Mouse (Mus musculus) kidney, postnatal 14 days (tissue): Measurements from ENCODE around the gene Tsfm.

ENCODE experiments used
- DNase-seq: peaks from one replicate; pipeline ENCODE4 v3.0.0; 2022; ENCODE audit warnings: mixed read lengths

Tsfm gene

GRCm38 (mm10) chr10:126986541-126986961, 44.1 kb downstream of the Tsfm start:
- peak; percentile 94 for DNase-seq

- no peak for DNase-seq
Measured at GRCm38 (mm10) chr10:126985579-126985978, 45.1 kb downstream of the Tsfm start.

- no peak for DNase-seq
Measured at GRCm38 (mm10) chr10:126985127-126985526, 45.5 kb downstream of the Tsfm start.

GRCm38 (mm10) chr10:126984189-126985004, 46.2 kb downstream of the Tsfm start:
- peak; percentile 67 for DNase-seq

- DNase-seq, result no peak
Measured at GRCm38 (mm10) chr10:126983193-126983725, 47.4 kb downstream of the Tsfm start.

GRCm38 (mm10) chr10:126981746-126982145, 48.9 kb downstream of the Tsfm start:
- DNase-seq, result no peak

GRCm38 (mm10) chr10:126980933-126981530, 49.6 kb downstream of the Tsfm start:
- DNase-seq, result no peak

GRCm38 (mm10) chr10:126980221-126980932, 50.3 kb downstream of the Tsfm start:
- peak; percentile 70 for DNase-seq

- no peak for DNase-seq
Measured at GRCm38 (mm10) chr10:126979636-126980151, 50.9 kb downstream of the Tsfm start.

- DNase-seq, result peak; percentile 85
Measured at GRCm38 (mm10) chr10:126979121-126979635, 51.5 kb downstream of the Tsfm start.

- DNase-seq, result peak; percentile 100
Measured at GRCm38 (mm10) chr10:126978277-126978994, 52.2 kb downstream of the Tsfm start, which contains the start of gene Ctdsp2. Ctdsp2 (plus strand) TSS chr10:126978717.

- DNase-seq, result peak; percentile 71
Measured at GRCm38 (mm10) chr10:126977076-126977475, 53.6 kb downstream of the Tsfm start.

- DNase-seq, result no peak
Measured at GRCm38 (mm10) chr10:126975706-126976105, 54.9 kb downstream of the Tsfm start.

GRCm38 (mm10) chr10:126972988-126973387, 57.7 kb downstream of the Tsfm start:
- no peak for DNase-seq

GRCm38 (mm10) chr10:126972051-126972725, 58.5 kb downstream of the Tsfm start:
- peak; percentile 78 for DNase-seq

GRCm38 (mm10) chr10:126971363-126972050, 59.1 kb downstream of the Tsfm start:
- DNase-seq, result no peak

GRCm38 (mm10) chr10:126963821-126964220, 66.8 kb downstream of the Tsfm start:
- DNase-seq, result no peak

GRCm38 (mm10) chr10:126962966-126963330, 67.7 kb downstream of the Tsfm start:
- peak; percentile 45 for DNase-seq

GRCm38 (mm10) chr10:126962271-126962965, 68.2 kb downstream of the Tsfm start:
- DNase-seq, result peak; percentile 74

GRCm38 (mm10) chr10:126961757-126962156, 68.9 kb downstream of the Tsfm start:
- peak; percentile 44 for DNase-seq
